Mouse (Mus musculus) bone marrow macrophage, adult 2 months (primary cell): Measurements from ENCODE around the gene A430078G23Rik.

Experiments
- CTCF ChIP-seq: IDR thresholded peaks from 2 replicates; pipeline ENCODE4 v1.5.1; 2012; ENCODE audit warnings: low read depth, mild to moderate bottlenecking, low read length, moderate library complexity
- POLR2A ChIP-seq: IDR thresholded peaks from 2 replicates; pipeline ENCODE4 v1.6.1; 2012; ENCODE audit warnings: mild to moderate bottlenecking, low read depth, low read length, borderline replicate concordance

GRCm38 (mm10) chr8:3352715-3353114 is 500 bp upstream of the A430078G23Rik start:
- no peak for TF ChIP-seq CTCF
- no peak for TF ChIP-seq POLR2A
